Mouse (Mus musculus) E14TG2a.4 (cell line): ENCODE results near the gene Nectin4.
A peak's percentile ranks its signal among the peaks of the same experiment; 100 is the strongest.

Source experiments
- H3K27me3 ChIP-seq: 2 replicates; pipeline ENCODE4 v1.6.1; 2014; ENCODE audit warnings: low read length, control low read depth; ENCODE audit not compliant: insufficient read depth
- H3K36me3 ChIP-seq: 2 replicates; pipeline ENCODE4 v1.6.1; 2014; ENCODE audit warnings: low read length, control low read depth; ENCODE audit not compliant: insufficient read depth
- H3K4me1 ChIP-seq: replicated peaks from 2 replicates; pipeline ENCODE4 v1.6.1; 2014; ENCODE audit warnings: low read depth, low read length, control low read depth
- H3K4me3 ChIP-seq: replicated peaks from 2 replicates; pipeline ENCODE4 v1.5.1; 2014; ENCODE audit warnings: mild to moderate bottlenecking, low read length
- H3K9me3 ChIP-seq: 2 replicates; pipeline ENCODE4 v1.6.1; 2014; ENCODE audit warnings: low read length, control low read depth
- CTCF ChIP-seq: conservative IDR thresholded peaks from 2 replicates; pipeline ENCODE4 v1.5.1; 2014; ENCODE audit warnings: low read length
- NANOG ChIP-seq: IDR thresholded peaks from 2 replicates; pipeline ENCODE4 v1.6.1; 2014; ENCODE audit warnings: borderline replicate concordance, low read length, mixed read lengths
- POU5F1 ChIP-seq: IDR thresholded peaks from 2 replicates; pipeline ENCODE4 v1.6.1; 2014; ENCODE audit warnings: low read length, borderline replicate concordance

Gene Nectin4

GRCm38 (mm10) chr1:171329433-171330215 lies 40.3 kb upstream of the Nectin4 start:
- no peak for TF ChIP-seq POU5F1
- no peak for TF ChIP-seq CTCF
- no peak for TF ChIP-seq NANOG
- H3K4me1 ChIP-seq, result peaks cover 75% of the 10 kb centered on the region
- no peaks in the 10 kb centered on the region for H3K27me3 ChIP-seq
- no peaks in the 10 kb centered on the region for H3K9me3 ChIP-seq
- H3K36me3 ChIP-seq, result peaks cover 48% of the 10 kb centered on the region
- H3K4me3 ChIP-seq, result peak overlapping the region; percentile 87

GRCm38 (mm10) chr1:171330216-171330560 lies 39.7 kb upstream of the Nectin4 start:
- Histone ChIP-seq H3K4me3 (peak overlapping the region; percentile 87), H3K9me3 (no peaks in the 10 kb centered on the region), H3K4me1 (peaks cover 73% of the 10 kb centered on the region), H3K27me3 (no peaks in the 10 kb centered on the region), H3K36me3 (peaks cover 47% of the 10 kb centered on the region)
- TF ChIP-seq CTCF (no peak), NANOG (no peak), POU5F1 (no peak)

- H3K36me3 ChIP-seq, result peaks cover 77% of the 10 kb centered on the region
- H3K27me3 ChIP-seq, result no peaks in the 10 kb centered on the region
- peaks cover 52% of the 10 kb centered on the region for H3K4me1 ChIP-seq
- H3K9me3 ChIP-seq, result no peaks in the 10 kb centered on the region
- TF ChIP-seq NANOG, result no peak
- no peak for TF ChIP-seq POU5F1
- TF ChIP-seq CTCF, result no peak
- no peak overlapping the region for H3K4me3 ChIP-seq
Observed at GRCm38 (mm10) chr1:171342262-171343207, 27.4 kb upstream of the Nectin4 start.

- H3K4me1 ChIP-seq, result peaks cover 55% of the 10 kb centered on the region
- H3K27me3 ChIP-seq, result no peaks in the 10 kb centered on the region
- peaks cover 77% of the 10 kb centered on the region for H3K36me3 ChIP-seq
- H3K9me3 ChIP-seq, result no peaks in the 10 kb centered on the region
- peak overlapping the region; percentile 99 for H3K4me3 ChIP-seq
- TF ChIP-seq NANOG, result no peak
Observed at GRCm38 (mm10) chr1:171343922-171344677, 25.8 kb upstream of the Nectin4 start.

GRCm38 (mm10) chr1:171344715-171345114 lies 25.2 kb upstream of the Nectin4 start:
- Histone ChIP-seq H3K36me3 (peaks cover 73% of the 10 kb centered on the region), H3K4me3 (peak overlapping the region; percentile 99), H3K4me1 (peaks cover 60% of the 10 kb centered on the region), H3K9me3 (no peaks in the 10 kb centered on the region), H3K27me3 (no peaks in the 10 kb centered on the region)
- TF ChIP-seq CTCF, result no peak
- no peak for TF ChIP-seq NANOG
- TF ChIP-seq POU5F1, result no peak

GRCm38 (mm10) chr1:171345225-171346094 lies 24.4 kb upstream of the Nectin4 start, which contains the start of the genes Nit1 and Pfdn2:
Nit1 (minus strand) TSS chr1:171345646.
Pfdn2 (plus strand) TSS chr1:171345670.
- H3K9me3 ChIP-seq, result no peaks in the 10 kb centered on the region
- H3K4me1 ChIP-seq, result peaks cover 68% of the 10 kb centered on the region
- peak within 1 kb of the TSS; percentile 99 for H3K4me3 ChIP-seq
- H3K27me3 ChIP-seq, result no peaks in the 10 kb centered on the region
- TF ChIP-seq POU5F1, result no peak
- TF ChIP-seq CTCF, result no peak
- no peak for TF ChIP-seq NANOG
- peaks cover 66% of the 10 kb centered on the region for H3K36me3 ChIP-seq

GRCm38 (mm10) chr1:171346095-171346450 lies 23.8 kb upstream of the Nectin4 start:
- no peak for TF ChIP-seq POU5F1
- no peak for TF ChIP-seq NANOG
- TF ChIP-seq CTCF, result no peak
- no peaks in the 10 kb centered on the region for H3K9me3 ChIP-seq
- peaks cover 70% of the 10 kb centered on the region for H3K4me1 ChIP-seq

GRCm38 (mm10) chr1:171348665-171349064 lies 21.2 kb upstream of the Nectin4 start:
- Histone ChIP-seq H3K27me3 (no peaks in the 10 kb centered on the region), H3K4me3 (0 out of 2 replicates have a peak overlapping the region, but pooled peaks have one; percentile 8), H3K36me3 (peaks cover 56% of the 10 kb centered on the region), H3K9me3 (no peaks in the 10 kb centered on the region), H3K4me1 (peaks cover 83% of the 10 kb centered on the region)
- TF ChIP-seq NANOG (no peak), POU5F1 (no peak), CTCF (no peak)

More at GRCm38 (mm10) chr1:171346095-171346450, 23.8 kb upstream of the Nectin4 start:
- Histone ChIP-seq H3K36me3 (peaks cover 65% of the 10 kb centered on the region), H3K4me3 (peak overlapping the region; percentile 99), H3K27me3 (no peaks in the 10 kb centered on the region)
